Mouse (Mus musculus) ES-E14 (cell line): ENCODE data around the gene Zbtb2. TPM values are rescaled to one million over a fixed set of nuclear protein-coding genes. Genes with fewer than 3 reads are reported as not detected.
A peak's percentile ranks its signal among the peaks of the same experiment; 100 is the strongest.

Experiments used
- DNase-seq: peaks from one replicate; pipeline ENCODE4 v3.0.0-alpha.2; 2013; ENCODE audit warnings: low read depth, low spot score
- H3K27ac ChIP-seq: 2 replicates; pipeline ENCODE4 v1.5.1; 2012; ENCODE audit warnings: low read depth, mild to moderate bottlenecking, low read length, moderate library complexity, mixed read lengths; ENCODE audit not compliant: poor library complexity, insufficient read depth, severe bottlenecking
- H3K36me3 ChIP-seq: 2 replicates; pipeline ENCODE4 v1.6.1; 2012; ENCODE audit warnings: mild to moderate bottlenecking, low read length, moderate library complexity, mixed read lengths; ENCODE audit not compliant: control insufficient read depth, poor library complexity, insufficient read depth, severe bottlenecking
- H3K4me1 ChIP-seq, 2 experiments: fragments of 150-350 bp in 1 of 2; sonication (generic) in 1 of 2; 2 replicates each; pipeline ENCODE4 v1.6.1; 2012; ENCODE audit warnings: low read length in 2 of 2, mild to moderate bottlenecking in 1 of 2, mixed read lengths in 1 of 2; ENCODE audit not compliant: control insufficient read depth in 2 of 2, insufficient read depth in 2 of 2, poor library complexity in 1 of 2
- H3K4me3 ChIP-seq, 2 experiments: fragments of 150-350 bp in 1 of 2; sonication (generic) in 1 of 2; 2 replicates each; pipeline ENCODE4 v1.5.1; 2012; ENCODE audit warnings: low read length in 2 of 2, low read depth in 1 of 2, mild to moderate bottlenecking in 1 of 2, mixed read lengths in 1 of 2; ENCODE audit not compliant: insufficient read depth in 1 of 2, poor library complexity in 1 of 2, severe bottlenecking in 1 of 2
- H3K9ac ChIP-seq: 2 replicates; pipeline ENCODE4 v1.6.1; 2012; ENCODE audit warnings: low read depth, mild to moderate bottlenecking, low read length, mixed read lengths; ENCODE audit not compliant: poor library complexity, insufficient read depth, severe bottlenecking
- H3K9me3 ChIP-seq: fragments of 150-350 bp; sonication (generic); 2 replicates; pipeline ENCODE4 v1.6.1; 2012; ENCODE audit warnings: low read depth, mild to moderate bottlenecking, low read length; ENCODE audit not compliant: control insufficient read depth, insufficient read depth
- CHD2 ChIP-seq: IDR thresholded peaks from 2 replicates; pipeline ENCODE4 v1.6.1; 2014; ENCODE audit warnings: mild to moderate bottlenecking, low read depth, low read length, inconsistent platforms
- HCFC1 ChIP-seq: IDR thresholded peaks from 2 replicates; pipeline ENCODE4 v1.6.1; 2012; ENCODE audit warnings: low read length, inconsistent platforms, borderline replicate concordance; ENCODE audit not compliant: insufficient read depth
- MAFK ChIP-seq: IDR thresholded peaks from 2 replicates; pipeline ENCODE4 v1.6.1; 2014; ENCODE audit warnings: mild to moderate bottlenecking, low read depth, low read length, inconsistent platforms; ENCODE audit not compliant: insufficient read depth
- ZC3H11A ChIP-seq: IDR thresholded peaks from 2 replicates; pipeline ENCODE4 v1.6.1; 2012; ENCODE audit warnings: low read depth, mild to moderate bottlenecking, inconsistent platforms, low read length, borderline replicate concordance
- ZNF384 ChIP-seq: IDR thresholded peaks from 2 replicates; pipeline ENCODE4 v1.6.1; 2012; ENCODE audit warnings: low read depth, low read length, inconsistent platforms
- in situ Hi-C, 2 experiments: fragments of 600-800 bp; cut with MboI; formaldehyde crosslinking; loops; one replicate each; pipeline ENCODE4 v1.15.1; 2025; ENCODE audit warnings: low sequenced_read_pairs in 2 of 2, inconsistent platforms in 1 of 2; ENCODE audit not compliant: unreplicated experiment in 2 of 2
- total RNA-seq: library from RNA; depleted of rRNA; stranded (reverse); fragments of 300-350 nt; gene quantifications from 2 replicates; pipeline ENCODE4 v1.2.3, GENCODE M21; 2012

The Zbtb2 gene
- total RNA-seq, 1 experiment = 14.7 TPM

- H3K4me1 ChIP-seq = no peaks in the 10 kb centered on the region
- H3K27ac ChIP-seq = no peak overlapping the region
- no peaks in the 10 kb centered on the region for H3K9me3 ChIP-seq
- in situ Hi-C loops = loop anchor here in 1 of 2 experiments (25.0 kb wide), 1 partner anchor 755 kb away; no protein-coding TSS in a partner anchor
- H3K9ac ChIP-seq = no peak overlapping the region
- TF ChIP-seq MAFK = no peak
- TF ChIP-seq HCFC1 = no peak
- no peak for TF ChIP-seq CHD2
- no peak for TF ChIP-seq ZC3H11A
- no peak for TF ChIP-seq ZNF384
- H3K4me3 ChIP-seq = no peak overlapping the region
- peaks cover 27% of the 10 kb centered on the region for H3K36me3 ChIP-seq
- no peak for DNase-seq
These were observed 19.3 kb upstream of the Zbtb2 start for GRCm38 (mm10) chr10:4407191-4407590.

- no peak for TF ChIP-seq ZNF384
- TF ChIP-seq CHD2 = no peak
- no peak for TF ChIP-seq MAFK
- no peak for TF ChIP-seq ZC3H11A
- TF ChIP-seq HCFC1 = no peak
- Histone ChIP-seq H3K4me1 (no peaks in the 10 kb centered on the region), H3K36me3 (peaks cover 23% of the 10 kb centered on the region), H3K4me3 (no peak overlapping the region), H3K9ac (no peak overlapping the region), H3K9me3 (no peaks in the 10 kb centered on the region), H3K27ac (no peak overlapping the region)
- in situ Hi-C loops = loop anchor here in 1 of 2 experiments (25.0 kb wide), 1 partner anchor 757 kb away; no protein-coding TSS in a partner anchor
- DNase-seq = no peak
These were observed 17.6 kb upstream of the Zbtb2 start for GRCm38 (mm10) chr10:4405511-4405910.

GRCm38 (mm10) chr10:4404895-4405491 is 17.1 kb upstream of the Zbtb2 start:
- Histone ChIP-seq H3K36me3 (peaks cover 20% of the 10 kb centered on the region), H3K27ac (no peak overlapping the region), H3K9ac (no peak overlapping the region), H3K9me3 (no peaks in the 10 kb centered on the region), H3K4me3 (no peak overlapping the region), H3K4me1 (no peaks in the 10 kb centered on the region)
- DNase-seq = peak; percentile 56
- TF ChIP-seq ZNF384 (peak; percentile 14; the same call in 1 of the 2 replicates), ZC3H11A (0 out of 2 replicates have a peak, but pooled peaks have one; percentile 22), CHD2 (no peak)
- in situ Hi-C loops = loop anchor here in 1 of 2 experiments (25.0 kb wide), 1 partner anchor 757 kb away; no protein-coding TSS in a partner anchor

GRCm38 (mm10) chr10:4398058-4398457 is 10.2 kb upstream of the Zbtb2 start:
- Histone ChIP-seq H3K9me3 (no peaks in the 10 kb centered on the region), H3K9ac (no peak overlapping the region), H3K27ac (no peak overlapping the region), H3K36me3 (peaks cover 6% of the 10 kb centered on the region; the same call in 1 of the 2 replicates), H3K4me3 (no peak overlapping the region), H3K4me1 (peaks cover 5 to 9% of the 10 kb centered on the region in 2 experiments; a peak in 2 of 4 replicates)
- in situ Hi-C loops = no loop called here
- TF ChIP-seq HCFC1 = no peak
- no peak for TF ChIP-seq ZNF384
- TF ChIP-seq CHD2 = no peak
- no peak for TF ChIP-seq ZC3H11A
- no peak for TF ChIP-seq MAFK
- DNase-seq = no peak

GRCm38 (mm10) chr10:4395321-4395720 is 7.4 kb upstream of the Zbtb2 start:
- no peak for DNase-seq
- no peak overlapping the region for H3K4me3 ChIP-seq
- H3K9ac ChIP-seq = no peak overlapping the region
- no peaks in the 10 kb centered on the region for H3K9me3 ChIP-seq
- H3K36me3 ChIP-seq = peaks cover 10% of the 10 kb centered on the region; the same call in 1 of the 2 replicates
- H3K4me1 ChIP-seq = peaks cover 5 to 13% of the 10 kb centered on the region in 2 experiments; a peak in 2 of 4 replicates
- in situ Hi-C loops = no loop called here
- no peak overlapping the region for H3K27ac ChIP-seq
- TF ChIP-seq ZC3H11A (no peak), ZNF384 (no peak), MAFK (no peak), HCFC1 (no peak), CHD2 (no peak)
